Mouse (Mus musculus) left cerebral cortex, adult 8-10 months (tissue): ENCODE measurements around the gene Nos1ap. TPM values are rescaled to one million over a fixed set of nuclear protein-coding genes. Genes with fewer than 3 reads are reported as not detected.

Experiments used
- DNase-seq, 2 experiments: peaks; one replicate each; pipeline ENCODE4 v3.0.0; 2022; ENCODE audit warnings: low spot score in 2 of 2
- total RNA-seq, 4 experiments: library from RNA; stranded (reverse); gene quantifications; 2 replicates each; pipeline ENCODE4 v1.2.4; 2022

The Nos1ap gene
- total RNA-seq, 4 experiments from 2014 or later, result 191 to 209 (median 206) TPM

GRCm38 (mm10) chr1:170466099-170467009 is 123.3 kb downstream of the Nos1ap start:
- DNase-seq, result no peak

- no peak for DNase-seq
These were observed 127.5 kb downstream of the Nos1ap start for GRCm38 (mm10) chr1:170462140-170462539.

DNA sequence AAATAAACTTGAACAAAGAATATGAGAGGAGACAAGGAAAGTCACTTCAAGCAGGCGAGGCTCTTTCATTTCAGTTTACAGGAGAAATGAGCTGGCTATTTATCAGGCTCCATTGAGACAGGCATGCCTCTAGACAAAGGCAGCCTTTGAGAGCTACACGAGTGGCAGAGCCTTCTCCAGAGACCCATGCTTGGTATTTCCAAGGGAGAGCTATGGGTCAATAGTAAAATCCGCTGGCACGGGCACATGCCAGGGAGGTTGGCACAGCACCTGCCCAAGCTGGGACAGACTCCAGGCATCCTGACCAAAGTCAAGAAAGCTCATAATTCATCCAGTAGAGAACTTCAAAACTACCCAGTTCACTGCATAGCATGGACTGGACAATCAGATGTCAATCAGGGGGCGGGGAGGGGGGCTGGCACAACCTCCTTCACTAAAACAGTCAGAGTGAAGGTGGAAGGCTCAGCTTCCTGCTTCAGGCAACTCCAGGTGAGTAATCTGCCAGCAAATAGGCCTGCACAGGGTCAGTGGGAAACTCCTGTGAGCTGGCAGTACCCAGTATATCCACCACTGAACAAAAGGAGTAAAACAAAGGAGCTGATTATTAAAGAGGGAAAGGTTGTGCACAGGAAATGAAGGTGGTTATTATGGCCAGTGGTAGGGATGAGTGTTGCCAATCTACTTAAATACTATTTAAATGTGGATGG is 129.6 kb downstream of the Nos1ap start:
- DNase-seq, result no peak

GRCm38 (mm10) chr1:170457673-170458072 is 132.0 kb downstream of the Nos1ap start:
- DNase-seq, result no peak

DNA sequence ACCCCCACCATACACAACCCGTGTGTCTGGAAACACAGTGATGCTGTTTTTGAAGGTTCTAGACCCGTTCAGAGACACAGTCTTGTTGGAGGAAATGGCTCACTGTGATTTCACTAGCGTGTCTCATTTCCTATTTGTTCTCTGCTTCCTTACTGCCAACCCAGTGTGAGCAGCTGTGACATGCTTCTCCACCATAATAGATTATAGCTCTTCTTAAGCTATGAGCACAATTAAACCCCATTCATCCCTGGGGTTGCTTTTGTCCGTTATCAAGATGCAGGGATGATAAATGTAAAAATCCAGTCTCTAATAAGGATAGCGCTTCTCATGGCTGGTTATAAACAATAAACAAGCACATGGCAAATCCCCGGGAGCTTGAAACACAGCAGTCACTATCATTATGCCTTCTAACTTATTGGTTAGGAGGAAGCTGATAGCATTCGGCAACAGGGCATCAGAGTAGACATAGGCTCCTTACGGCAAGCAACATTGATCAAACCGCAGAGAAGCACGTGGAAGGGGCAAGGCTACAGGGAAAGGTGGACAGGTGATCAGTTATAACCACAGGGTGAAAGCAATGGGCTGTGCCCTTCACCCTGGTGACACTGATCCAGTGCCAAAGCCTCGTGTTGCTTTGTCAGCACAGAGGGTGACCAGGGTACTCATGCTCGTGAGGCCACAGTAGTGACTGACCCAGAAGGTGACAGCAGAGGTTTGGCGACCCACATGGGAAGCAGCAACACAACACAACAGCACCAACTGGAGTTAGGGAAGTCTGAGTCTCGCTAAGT is 133.6 kb downstream of the Nos1ap start:
- DNase-seq, result no peak

DNA sequence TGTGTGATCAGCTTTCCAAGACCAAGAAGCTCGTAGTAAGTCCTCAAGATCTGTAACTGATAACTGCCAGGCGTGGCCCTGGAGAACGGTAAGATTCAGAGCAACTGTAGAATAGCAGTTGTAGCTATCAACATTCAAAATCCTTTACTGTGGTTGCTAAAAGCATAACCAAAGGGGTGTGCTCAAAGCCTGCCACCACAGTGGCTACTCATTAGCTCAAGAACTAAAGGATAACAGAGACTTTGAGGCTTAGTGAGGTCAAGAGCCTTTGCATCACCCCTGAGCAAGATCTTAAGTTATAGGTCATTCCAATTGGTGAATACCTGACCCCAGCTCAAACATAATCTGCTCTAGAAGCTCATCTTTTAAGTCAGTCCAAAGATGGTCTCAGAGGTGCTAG is 134.3 kb downstream of the Nos1ap start:
- no peak for DNase-seq

DNA sequence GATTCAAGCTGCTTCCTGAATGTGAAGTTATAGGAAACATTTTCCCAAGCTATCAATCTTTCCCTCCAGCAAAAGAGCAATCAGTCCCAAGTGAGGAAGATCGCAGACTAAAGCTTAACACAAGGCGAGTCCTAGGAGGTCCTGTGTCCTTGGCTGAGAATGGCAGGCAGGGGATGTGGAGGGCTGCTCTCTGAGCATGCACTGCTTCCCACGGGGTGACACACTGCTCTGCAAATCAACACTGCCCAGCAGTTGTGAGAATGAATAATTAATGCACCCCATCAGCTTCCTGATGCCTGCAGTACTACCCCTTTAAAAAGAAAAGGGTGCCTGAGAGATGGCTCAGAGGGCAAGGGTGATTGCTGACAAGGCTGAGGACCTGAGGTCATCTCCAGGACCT is 136.2 kb downstream of the Nos1ap start:
- DNase-seq, result no peak

DNA sequence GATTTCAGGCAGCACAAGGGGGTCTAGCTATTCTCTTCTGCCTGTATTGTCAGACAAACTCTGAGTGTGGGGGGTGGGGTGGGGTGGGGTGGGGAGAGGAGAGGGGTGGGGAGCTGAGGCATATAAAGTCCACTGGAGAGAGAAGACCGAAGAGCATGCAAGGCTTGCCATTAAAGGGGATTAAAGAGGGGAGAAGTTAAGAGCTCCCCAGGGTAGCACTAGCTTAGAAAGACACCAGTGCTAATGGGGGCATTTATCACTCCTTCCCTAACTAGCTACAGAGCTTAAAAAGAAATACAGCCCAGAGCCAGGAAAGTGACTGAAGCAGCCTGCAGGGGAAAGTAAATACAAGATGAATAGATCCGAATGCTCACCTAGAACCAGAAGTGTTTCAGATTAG is 141.4 kb downstream of the Nos1ap start:
- no peak for DNase-seq

DNA sequence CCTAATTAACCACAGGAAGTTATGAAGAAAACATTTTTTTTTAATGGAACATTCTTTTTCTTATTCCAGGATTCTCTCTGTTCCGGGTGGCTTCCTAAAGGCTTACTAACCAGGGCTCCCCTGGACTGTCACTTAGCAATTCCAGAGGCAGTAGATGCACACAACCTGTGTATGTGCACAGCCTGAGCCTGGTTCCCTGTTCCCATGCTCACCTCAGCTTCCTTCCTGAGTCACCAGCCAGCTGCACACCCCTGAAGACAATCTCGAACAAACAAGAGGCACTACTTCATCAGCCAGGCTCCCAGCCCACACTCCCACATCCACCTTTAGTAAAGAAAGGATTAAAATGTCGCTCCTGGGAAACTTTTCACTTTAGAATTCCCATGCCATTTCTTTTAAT is 144.2 kb downstream of the Nos1ap start:
- DNase-seq, result no peak

- DNase-seq, result peak in 1 of 2 experiments; percentile 49
These were observed 149.3 kb downstream of the Nos1ap start for GRCm38 (mm10) chr1:170440367-170440766.

GRCm38 (mm10) chr1:170438471-170439151 is 151.1 kb downstream of the Nos1ap start:
- no peak for DNase-seq

GRCm38 (mm10) chr1:170434146-170434545 is 155.5 kb downstream of the Nos1ap start:
- no peak for DNase-seq

DNA sequence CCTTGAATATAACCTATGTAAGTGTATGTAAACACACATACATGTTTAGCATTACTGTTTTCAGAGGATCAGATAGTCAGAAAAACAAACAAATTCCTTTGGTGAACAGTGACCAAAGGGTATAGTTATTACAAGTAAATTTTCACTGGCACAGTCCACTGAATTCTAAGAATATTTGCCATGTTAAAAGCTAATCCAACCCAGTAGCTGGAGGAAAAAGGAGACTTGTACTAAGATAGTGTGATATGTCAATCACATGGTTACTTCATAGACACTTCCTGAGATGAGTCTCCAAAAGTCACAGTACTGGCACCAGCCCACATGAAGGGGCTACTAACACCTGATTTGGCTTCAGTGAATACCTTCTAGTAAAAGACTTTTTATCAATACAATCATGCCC is 156.0 kb downstream of the Nos1ap start:
- no peak for DNase-seq

DNA sequence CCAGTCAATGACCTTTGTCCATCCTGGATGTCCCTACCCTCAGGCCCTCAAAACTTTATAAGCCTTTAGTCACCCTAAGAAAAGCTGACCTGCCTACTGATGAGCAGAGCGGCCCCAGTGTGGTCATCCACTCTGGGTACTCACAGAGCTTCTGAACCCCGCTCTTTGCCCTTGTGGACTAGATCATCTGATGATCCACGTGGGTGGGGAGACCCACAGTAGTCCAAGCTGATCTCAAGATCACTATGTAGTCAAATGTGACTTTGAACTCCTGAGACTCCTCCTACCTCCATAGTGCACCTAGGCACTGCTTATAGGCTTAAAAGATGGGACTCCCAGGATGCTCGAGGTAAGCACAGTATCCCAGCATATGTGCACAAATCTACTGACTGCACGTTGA is 157.4 kb downstream of the Nos1ap start:
- DNase-seq, result no peak

DNA sequence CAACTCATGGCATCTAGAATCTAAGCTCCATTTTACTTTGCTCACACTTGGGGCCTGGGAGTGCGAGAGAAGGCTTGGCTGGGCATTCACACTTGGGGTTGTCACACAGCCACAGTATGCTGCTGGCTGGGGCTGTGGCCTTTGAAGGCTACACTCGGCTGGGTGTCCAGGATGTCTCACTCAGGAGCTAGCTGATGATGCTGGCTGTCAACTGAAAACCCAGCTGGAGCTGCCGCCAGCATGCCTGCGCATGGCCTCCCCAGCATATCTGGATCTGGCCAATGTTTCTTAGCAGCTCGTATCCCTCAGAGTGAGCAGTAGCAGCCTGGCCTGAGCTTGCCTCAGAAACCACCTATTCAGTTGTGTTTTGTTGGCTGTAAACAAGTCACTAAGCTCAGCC is 158.3 kb downstream of the Nos1ap start:
- no peak for DNase-seq

DNA sequence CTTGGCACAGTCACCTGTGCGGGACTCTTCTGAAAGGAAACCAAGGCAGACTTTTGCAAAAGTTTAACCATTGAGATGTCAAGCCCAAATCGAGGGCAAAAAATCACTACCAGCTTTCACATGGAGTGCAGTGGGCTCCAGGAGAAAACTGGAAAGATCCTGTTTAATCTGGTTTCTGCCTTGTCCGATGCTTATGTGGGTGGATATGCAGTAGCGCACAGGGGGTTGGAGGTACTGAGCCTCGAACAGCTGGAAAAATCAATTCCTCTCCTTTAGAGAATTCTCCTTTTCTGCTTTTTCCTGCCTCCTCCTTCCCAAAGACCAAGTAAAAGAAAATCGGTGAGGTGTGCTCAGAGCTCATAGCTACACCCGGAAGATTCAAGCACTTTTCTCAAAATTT is 159.0 kb downstream of the Nos1ap start:
- DNase-seq, result no peak

DNA sequence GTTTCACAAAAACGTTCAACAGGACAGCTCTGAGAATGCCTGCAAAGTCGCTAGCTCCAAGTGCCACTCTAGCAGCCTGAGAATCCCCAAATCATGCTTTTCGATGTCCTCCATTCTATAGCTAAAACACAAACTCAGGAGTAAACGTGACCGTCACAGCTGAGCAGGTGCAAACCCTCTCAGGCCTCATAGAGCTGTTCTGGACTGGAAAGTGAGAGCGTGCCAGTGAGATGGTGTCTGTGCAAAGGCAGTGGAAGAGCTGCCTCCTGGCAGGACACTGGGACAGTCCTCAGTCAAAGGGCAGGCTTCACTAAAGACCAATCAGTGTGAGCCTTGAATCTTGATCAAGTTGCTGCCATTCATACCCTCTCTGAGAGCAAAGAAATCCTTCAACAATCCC is 160.0 kb downstream of the Nos1ap start:
- no peak for DNase-seq

DNA sequence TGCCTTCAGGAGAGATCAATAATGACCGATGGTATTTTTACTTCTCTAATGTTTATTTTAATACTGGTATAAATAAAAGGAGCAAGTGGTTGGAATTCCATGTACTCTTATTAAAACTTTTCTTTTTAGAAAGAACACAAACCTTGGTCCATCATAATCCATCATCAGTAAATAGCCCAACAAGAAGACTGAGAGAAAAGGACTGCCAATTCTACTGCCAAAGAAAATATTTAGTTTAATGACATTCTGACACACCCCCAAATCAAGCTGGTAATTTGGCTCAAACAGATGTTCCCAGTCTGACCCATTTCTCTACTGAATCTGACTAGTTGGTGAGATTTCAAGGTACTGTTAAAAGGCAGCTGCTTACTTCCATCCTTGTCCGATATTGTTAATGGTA is 161.5 kb downstream of the Nos1ap start:
- no peak for DNase-seq

DNA sequence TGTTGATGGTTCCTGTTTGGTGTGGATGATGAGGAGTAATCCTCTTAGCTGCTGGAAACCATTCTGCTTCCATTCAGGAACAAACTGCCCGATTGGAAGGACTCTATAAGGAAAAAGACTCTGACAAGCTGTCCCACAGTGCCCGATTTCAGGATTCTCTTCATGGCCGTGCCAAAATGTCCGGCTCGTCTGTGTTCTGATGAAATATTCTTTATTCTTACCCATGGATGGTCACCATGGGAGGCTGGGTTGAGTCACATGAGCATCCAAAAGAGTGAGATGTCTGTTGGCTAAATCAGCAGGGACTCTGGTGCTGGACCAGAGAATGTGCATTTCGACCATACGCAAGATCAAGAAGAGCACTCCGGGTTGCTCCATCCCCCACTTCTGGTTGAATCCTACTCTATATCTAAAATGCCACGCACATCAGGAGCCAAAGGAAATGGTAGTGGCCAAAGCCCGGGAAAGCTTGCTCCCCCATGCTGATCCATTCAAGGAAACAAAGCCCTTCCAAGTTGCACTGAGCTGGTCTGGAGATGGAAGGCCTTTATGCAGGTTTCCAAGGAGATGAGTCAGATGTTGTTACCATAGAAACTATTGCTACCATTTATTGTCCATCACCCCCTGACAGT is 165.3 kb downstream of the Nos1ap start:
- no peak for DNase-seq

DNA sequence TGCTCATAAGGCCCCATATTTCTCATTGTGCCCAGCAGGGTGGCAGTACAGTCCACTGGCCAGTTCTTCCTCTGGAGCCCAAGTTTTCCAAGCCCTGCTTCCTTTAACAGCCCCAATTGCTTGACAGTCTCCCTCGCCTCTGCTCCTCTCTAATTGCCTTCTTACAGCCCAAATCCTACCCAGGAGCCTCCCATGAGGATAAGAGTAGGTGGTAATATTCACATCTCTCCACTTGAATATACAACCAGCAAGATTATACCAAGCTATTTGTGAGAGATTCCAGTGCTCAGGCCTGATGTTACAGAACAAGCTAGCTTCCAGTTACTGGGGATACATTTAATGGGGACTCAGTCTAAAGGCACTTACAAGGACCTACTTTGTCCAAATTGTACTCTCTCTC is 166.6 kb downstream of the Nos1ap start:
- no peak for DNase-seq

GRCm38 (mm10) chr1:170422188-170422587 is 167.5 kb downstream of the Nos1ap start:
- DNase-seq, result no peak
